Comparison of ENCODE assay signal across 10 mouse cellular contexts in genomic region chr16:75091931-75092330, GRCm38 (mm10).
A peak's percentile ranks its signal among the peaks of the same experiment; 100 is the strongest.
DNase-seq lines count a peak whose midpoint lies in the region; ATAC-seq and TF ChIP-seq lines count a peak whose summit lies in the region.
"Had no signal": no experiment of that assay in that cellular context is flagged by ENCODE, and none has a peak within 500 bp of the region (broad histone marks: within the 10 kb centered on the region; RNA-seq: fewer than 3 reads in every experiment).

No protein-coding gene starts in this region.

- H3K4me3 ChIP-seq in forebrain, embryonic 12.5 days (replicated peaks) = no peak overlapping the region
- no peak overlapping the region for H3K4me3 ChIP-seq in forebrain, embryonic 11.5 days (ENCODE audit: low read depth, low read length)
- H3K4me3 ChIP-seq in layer of hippocampus, adult 2 months = peak overlapping the region; percentile 58
- no peak overlapping the region for H3K4me3 ChIP-seq in forebrain, embryonic 15.5 days
- H3K4me3 ChIP-seq in midbrain, embryonic 13.5 days (replicated peaks) = peak overlapping the region; percentile 30
- no peak overlapping the region for H3K4me3 ChIP-seq in gastrocnemius, adult 2 months

- peaks cover 11% of the 10 kb centered on the region for H3K4me1 ChIP-seq in forebrain, embryonic 12.5 days
- no peaks in the 10 kb centered on the region for H3K4me1 ChIP-seq in forebrain, embryonic 11.5 days (replicated peaks; ENCODE audit: control insufficient read depth, insufficient read depth, low read length)
- peaks cover 14% of the 10 kb centered on the region for H3K4me1 ChIP-seq in forebrain, embryonic 15.5 days
- H3K4me1 ChIP-seq in midbrain, embryonic 13.5 days (replicated peaks) = peaks cover 10% of the 10 kb centered on the region

- H3K36me3 ChIP-seq in forebrain, embryonic 12.5 days (replicated peaks) = no peaks in the 10 kb centered on the region
- no peaks in the 10 kb centered on the region for H3K36me3 ChIP-seq in forebrain, embryonic 11.5 days (ENCODE audit: control insufficient read depth, insufficient read depth, low read length)
- H3K36me3 ChIP-seq in forebrain, embryonic 15.5 days = no peaks in the 10 kb centered on the region
- H3K36me3 ChIP-seq in midbrain, embryonic 13.5 days = no peaks in the 10 kb centered on the region

- no peak overlapping the region for H3K9ac ChIP-seq in forebrain, embryonic 12.5 days
- H3K9ac ChIP-seq in forebrain, embryonic 11.5 days (ENCODE audit: low read length) = no peak overlapping the region
- peak overlapping the region; percentile 11; the same call in 1 of the 2 replicates for H3K9ac ChIP-seq in forebrain, embryonic 15.5 days (replicated peaks)
- H3K9ac ChIP-seq in midbrain, embryonic 13.5 days (replicated peaks) = peak overlapping the region; percentile 42; the same call in 1 of the 2 replicates

- intact Hi-C loops in gastrocnemius, adult 2 months (cut with DNase I) = no loop called here

- no peak for ATAC-seq in forebrain, embryonic 12.5 days (ENCODE audit: low FRiP score)
- ATAC-seq in forebrain, embryonic 11.5 days (replicated peaks; ENCODE audit: low FRiP score) = no peak
- ATAC-seq in forebrain, embryonic 15.5 days (replicated peaks) = no peak
- no peak for ATAC-seq in midbrain, embryonic 13.5 days
- ATAC-seq: inflammation-experienced regulatory T-cells, adult 6 months; Patski had no signal

- H3K4me2 ChIP-seq in forebrain, embryonic 12.5 days = peak overlapping the region; percentile 49
- H3K4me2 ChIP-seq in forebrain, embryonic 11.5 days (ENCODE audit: low read depth, low read length, severe bottlenecking) = no peak overlapping the region
- peak overlapping the region; percentile 37 for H3K4me2 ChIP-seq in forebrain, embryonic 15.5 days (replicated peaks)
- peak overlapping the region; percentile 55 for H3K4me2 ChIP-seq in midbrain, embryonic 13.5 days (replicated peaks)

- 56% methylated on average over 2 of the region's 2 CpGs for WGBS in forebrain, embryonic 12.5 days
- 63% methylated on average over 2 of the region's 2 CpGs for WGBS in forebrain, embryonic 11.5 days
- 55% methylated on average over 2 of the region's 2 CpGs for WGBS in forebrain, embryonic 15.5 days
- 36% methylated on average over 2 of the region's 2 CpGs for WGBS in midbrain, embryonic 13.5 days

- H3K9me3 ChIP-seq in forebrain, embryonic 12.5 days = no peaks in the 10 kb centered on the region
- H3K9me3 ChIP-seq in forebrain, embryonic 11.5 days (ENCODE audit: control insufficient read depth, low read length) = no peaks in the 10 kb centered on the region
- no peaks in the 10 kb centered on the region for H3K9me3 ChIP-seq in forebrain, embryonic 15.5 days
- H3K9me3 ChIP-seq in midbrain, embryonic 13.5 days = no peaks in the 10 kb centered on the region

- no peak overlapping the region for H3K27ac ChIP-seq in forebrain, embryonic 12.5 days
- no peak overlapping the region for H3K27ac ChIP-seq in forebrain, embryonic 11.5 days (ENCODE audit: low read depth, low read length)
- peak overlapping the region; percentile 87 for H3K27ac ChIP-seq in layer of hippocampus, adult 2 months
- H3K27ac ChIP-seq in forebrain, embryonic 15.5 days (replicated peaks) = no peak overlapping the region
- no peak overlapping the region for H3K27ac ChIP-seq in midbrain, embryonic 13.5 days
- no peak overlapping the region for H3K27ac ChIP-seq in gastrocnemius, adult 2 months

- no peak for TF ChIP-seq CTCF in layer of hippocampus, adult 2 months (conservative IDR thresholded peaks at IDR 0.05)
- TF ChIP-seq CTCF in gastrocnemius, adult 2 months (IDR thresholded peaks at IDR 0.05) = no peak

- DNase-seq in forebrain, embryonic 11.5 days (ENCODE audit: low spot score) = no peak
- no peak for DNase-seq in layer of hippocampus, adult 2 months (ENCODE audit: low spot score in 2 of 2)
- no peak for DNase-seq in layer of hippocampus, adult 8-10 months (ENCODE audit: low spot score in 2 of 2)
- DNase-seq in gastrocnemius, adult 2 months = no peak
- DNase-seq in embryo, embryonic 9.5 days (ENCODE audit: extremely low spot score) = no peak

- H3K27me3 ChIP-seq in forebrain, embryonic 12.5 days = no peaks in the 10 kb centered on the region
- H3K27me3 ChIP-seq in forebrain, embryonic 11.5 days (ENCODE audit: control insufficient read depth, insufficient read depth, low read length) = no peaks in the 10 kb centered on the region
- H3K27me3 ChIP-seq in forebrain, embryonic 15.5 days = no peaks in the 10 kb centered on the region
- peaks cover 8% of the 10 kb centered on the region; the same call in 1 of the 2 replicates for H3K27me3 ChIP-seq in midbrain, embryonic 13.5 days

Comparison
In these comparisons a context has a peak if more than half of its experiments do, and no peak if none do; other contexts are left out.
1. H3K9ac ChIP-seq: peak in forebrain, embryonic 15.5 days (single experiment) and midbrain, embryonic 13.5 days (single experiment); none in forebrain, embryonic 12.5 days (single experiment) and forebrain, embryonic 11.5 days (single experiment).
2. H3K4me3 ChIP-seq: peak in layer of hippocampus, adult 2 months (single experiment) and midbrain, embryonic 13.5 days (single experiment); none in forebrain, embryonic 12.5 days (single experiment), forebrain, embryonic 11.5 days (single experiment), forebrain, embryonic 15.5 days (single experiment) and gastrocnemius, adult 2 months (single experiment).